Mouse (Mus musculus) left cerebral cortex, postnatal 36 days (tissue): ENCODE data around the gene Stim1. TPM values are rescaled to one million over a fixed set of nuclear protein-coding genes. Genes with fewer than 3 reads are reported as not detected.
A peak's percentile ranks its signal among the peaks of the same experiment; 100 is the strongest.

Source experiments
- DNase-seq, 2 experiments: peaks; one replicate each; pipeline ENCODE4 v3.0.0; 2021 to 2022; ENCODE audit warnings: low spot score in 2 of 2, mixed read lengths in 1 of 2
- intact Hi-C: fragments of 180-260 bp; cut with DNase I; formaldehyde crosslinking; loops from one replicate; pipeline ENCODE4 v1.15.1; 2025
- total RNA-seq, 2 experiments: library from RNA; stranded (reverse); gene quantifications; 2 replicates each; pipeline ENCODE4 v1.2.3; 2021

The Stim1 gene
- 10 to 100 TPM; 88.5 to 92.8 TPM for total RNA-seq

DNA sequence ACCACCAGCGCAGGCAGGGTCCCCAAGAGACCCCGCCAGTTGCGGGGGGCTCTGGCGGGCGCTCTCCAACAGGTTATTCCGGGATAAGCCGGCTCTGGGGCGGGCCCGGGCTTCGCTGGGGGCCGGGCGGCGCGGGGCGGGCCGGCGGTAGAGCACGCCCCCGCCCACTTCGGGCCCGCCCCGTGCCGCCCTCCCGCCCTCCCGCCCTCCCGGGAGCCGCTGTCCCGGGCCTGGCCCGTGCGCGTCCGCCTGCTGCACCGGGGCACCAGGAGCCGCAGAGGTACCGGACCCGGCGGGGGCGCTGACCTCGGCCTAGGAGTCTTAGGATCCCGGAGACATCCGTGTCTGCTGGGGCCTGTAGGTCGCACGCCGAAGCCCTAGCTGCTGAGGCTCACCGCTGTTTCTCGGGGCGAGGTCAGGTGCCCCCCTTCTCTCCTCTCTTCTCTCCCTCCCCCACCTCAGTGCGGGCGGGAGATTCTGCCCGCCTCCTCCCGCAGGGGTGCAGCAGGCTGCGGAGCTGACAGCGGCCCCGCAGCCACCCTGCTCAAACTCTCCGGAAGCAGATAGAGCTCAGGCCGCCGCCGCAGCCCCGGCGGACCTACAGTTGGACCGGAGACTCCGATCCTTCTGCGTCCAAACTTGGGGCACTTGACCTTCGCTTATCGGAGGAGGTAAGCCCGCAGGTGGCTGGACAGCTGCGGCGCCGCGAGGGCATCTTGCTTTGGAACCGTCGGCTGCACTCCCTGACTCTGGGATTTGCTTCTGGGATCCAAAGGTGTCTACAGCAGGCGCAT is at the start of gene Stim1:
TSS of gene Stim1 (plus strand) at position 206 of the 794 bp plus-strand sequence.
- intact Hi-C loops = loop anchor here (2.0 to 10.0 kb wide), 2 partner anchors 87 to 149 kb away; no protein-coding TSS in a partner anchor
- DNase-seq = peak; percentile 57 to 64

DNA sequence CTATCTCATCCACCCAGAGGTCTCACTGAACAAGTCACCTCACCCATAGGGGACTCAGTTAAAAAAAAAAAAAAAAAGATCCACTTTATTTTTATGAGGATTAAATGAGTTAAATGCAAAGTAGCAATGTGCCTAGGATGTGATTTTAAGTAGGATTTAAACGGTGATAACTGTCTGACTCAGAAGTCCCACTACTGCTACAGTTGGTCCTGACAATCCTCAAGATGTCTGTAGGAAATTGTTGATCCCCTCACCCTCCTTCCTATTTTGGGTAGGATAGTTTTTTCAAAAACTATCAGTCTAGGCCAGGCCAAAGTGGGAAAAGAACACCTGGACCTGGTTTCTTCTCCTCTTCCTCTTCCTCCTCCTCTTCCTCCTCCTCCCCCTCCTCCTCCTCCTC is 45.7 kb upstream of the Stim1 start:
- intact Hi-C loops = no loop called here
- DNase-seq = no peak

DNA sequence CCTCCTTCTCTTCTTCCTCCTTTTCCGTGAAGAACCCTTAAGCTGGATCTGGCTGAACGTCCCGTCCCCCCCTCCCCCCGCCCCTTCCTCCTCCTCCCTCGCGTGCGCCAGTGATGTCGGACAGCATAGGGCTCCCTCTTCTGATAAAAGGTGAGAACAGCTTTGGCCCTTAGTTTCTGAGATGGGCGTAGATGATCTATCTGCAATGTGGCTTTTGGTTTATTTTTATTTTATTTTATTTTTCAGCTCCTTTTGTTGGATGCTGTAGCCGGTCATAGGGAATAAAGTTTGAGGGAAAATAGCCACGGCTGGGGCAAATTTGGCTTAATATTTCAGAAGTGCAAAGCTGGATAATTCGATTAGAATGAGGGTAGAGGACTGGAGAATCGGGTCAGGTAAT is 45.3 kb upstream of the Stim1 start:
- intact Hi-C loops = no loop called here
- no peak for DNase-seq

DNA sequence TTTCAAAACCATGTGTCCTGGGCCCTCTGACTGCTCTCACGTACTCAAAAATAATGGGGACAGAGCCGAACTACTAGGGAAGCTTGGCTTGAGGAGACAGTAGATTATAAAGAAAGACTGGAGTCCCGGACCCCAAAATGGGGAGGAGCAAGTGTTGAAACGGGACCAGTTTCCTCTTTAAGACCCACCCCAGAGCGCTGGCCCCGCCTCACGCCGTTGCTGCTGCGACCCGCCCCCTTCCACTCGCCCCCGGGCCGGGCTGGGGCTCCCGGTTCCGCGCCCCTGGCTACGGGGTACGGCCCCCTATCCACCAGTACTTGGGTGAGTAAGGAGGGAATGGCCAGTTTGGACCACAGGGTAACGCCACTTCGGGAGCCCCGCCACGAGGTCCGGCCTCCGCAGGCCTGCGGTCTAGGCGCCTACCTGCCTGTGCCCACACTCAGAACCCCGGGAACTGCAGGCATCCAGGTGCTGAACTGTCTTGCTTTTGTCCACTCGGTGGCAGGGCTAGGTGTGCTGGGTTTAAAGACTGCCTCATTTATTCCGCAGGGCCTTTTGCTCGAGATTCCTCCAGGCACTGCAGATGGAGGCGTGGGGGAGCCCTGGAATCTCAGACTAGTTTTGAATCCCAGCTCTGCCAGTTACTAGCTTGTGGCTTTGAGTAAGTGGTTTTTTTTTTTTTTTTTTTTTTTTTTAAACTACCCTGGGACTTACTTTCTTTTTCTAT is 44.6 kb upstream of the Stim1 start:
- DNase-seq = peak; percentile 63 to 68
- intact Hi-C loops = no loop called here

DNA sequence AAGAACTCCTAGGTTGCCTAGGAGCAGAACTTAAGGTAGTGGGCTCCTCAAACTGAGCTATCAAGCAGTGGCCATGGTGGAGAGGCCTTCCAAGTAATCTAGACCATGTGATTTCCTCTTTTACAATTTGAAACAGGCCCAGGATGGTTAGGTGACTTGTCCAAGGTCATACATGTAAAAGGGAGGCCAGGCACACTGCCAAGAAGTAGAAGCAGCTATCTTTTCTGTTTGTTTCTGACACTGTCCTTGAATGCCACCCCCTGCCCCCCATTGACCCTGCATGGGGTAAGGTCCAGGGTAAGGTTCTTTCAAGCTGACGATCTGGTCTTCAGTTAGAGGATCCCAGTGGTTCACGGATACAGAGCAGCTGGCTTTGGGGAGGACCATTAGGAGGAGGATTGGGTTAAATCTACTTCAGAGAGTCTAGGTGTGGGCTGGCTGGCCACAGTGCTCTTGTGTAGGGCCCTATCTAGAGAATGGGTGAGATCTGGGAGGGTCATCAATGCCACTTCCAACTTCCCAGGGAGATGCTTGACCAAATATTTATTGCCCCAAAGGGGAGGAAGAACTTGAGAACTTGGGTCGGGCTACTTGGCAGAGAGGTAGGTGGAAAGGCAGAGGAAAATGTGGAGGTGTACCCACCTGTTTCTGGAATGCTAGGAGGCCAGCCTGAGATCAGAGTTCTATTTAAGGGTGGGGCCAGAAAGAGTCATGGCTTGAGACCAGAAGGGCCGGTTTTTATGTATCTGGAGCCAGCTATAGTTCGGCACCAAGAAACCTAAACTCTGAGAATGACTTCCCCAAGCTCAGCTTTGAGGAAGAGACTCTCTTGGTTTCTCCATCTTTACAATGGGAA is 43.5 kb upstream of the Stim1 start:
- intact Hi-C loops = no loop called here
- no peak for DNase-seq

DNA sequence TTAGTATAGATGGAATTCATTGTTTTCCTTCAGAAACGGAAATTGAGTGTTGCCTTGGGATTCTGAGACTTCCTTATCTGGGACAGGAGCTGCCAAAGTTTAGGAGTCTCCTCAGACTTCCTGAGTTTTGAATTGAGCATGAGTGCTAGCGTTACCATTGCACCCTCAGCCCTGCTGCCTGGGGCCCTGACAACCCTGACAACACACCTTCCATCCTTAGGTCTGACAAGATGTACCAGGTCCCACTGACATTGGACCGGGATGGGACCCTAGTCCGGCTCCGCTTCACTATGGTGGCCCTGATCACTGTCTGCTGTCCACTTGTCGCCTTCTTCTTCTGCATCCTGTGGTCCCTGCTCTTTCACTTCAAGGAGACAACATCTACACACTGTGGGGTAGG is 41.6 kb upstream of the Stim1 start:
- intact Hi-C loops = no loop called here
- no peak for DNase-seq

DNA sequence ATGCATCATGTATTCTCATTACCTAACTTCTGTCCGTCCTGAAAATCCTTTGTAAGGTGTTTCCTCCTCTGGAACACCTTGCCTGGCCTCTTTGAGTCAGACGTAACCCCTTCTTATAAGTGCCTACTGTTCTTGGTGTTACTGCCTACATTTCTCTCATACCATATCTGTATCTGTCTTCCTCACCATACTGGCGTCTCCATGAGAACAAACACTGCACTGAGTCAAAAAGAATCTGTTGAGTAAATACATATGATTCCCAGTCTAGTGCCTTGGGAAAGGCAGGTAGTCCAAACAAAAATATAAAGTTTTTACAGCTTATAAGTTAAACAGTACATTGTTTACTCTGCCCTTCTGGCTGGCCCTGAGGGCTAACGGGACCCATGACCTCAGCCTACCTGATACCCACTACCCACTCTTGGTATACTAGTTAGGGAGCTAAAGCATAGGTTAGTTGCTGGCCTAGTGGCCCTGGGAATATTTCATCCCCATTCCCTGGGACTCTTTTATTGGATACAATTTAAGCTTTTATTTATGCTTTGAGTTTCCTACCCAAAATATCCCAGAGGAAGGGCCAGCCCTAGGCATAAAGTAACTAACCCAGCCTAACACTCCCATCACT is 39.4 kb upstream of the Stim1 start:
- intact Hi-C loops = no loop called here
- DNase-seq = no peak

DNA sequence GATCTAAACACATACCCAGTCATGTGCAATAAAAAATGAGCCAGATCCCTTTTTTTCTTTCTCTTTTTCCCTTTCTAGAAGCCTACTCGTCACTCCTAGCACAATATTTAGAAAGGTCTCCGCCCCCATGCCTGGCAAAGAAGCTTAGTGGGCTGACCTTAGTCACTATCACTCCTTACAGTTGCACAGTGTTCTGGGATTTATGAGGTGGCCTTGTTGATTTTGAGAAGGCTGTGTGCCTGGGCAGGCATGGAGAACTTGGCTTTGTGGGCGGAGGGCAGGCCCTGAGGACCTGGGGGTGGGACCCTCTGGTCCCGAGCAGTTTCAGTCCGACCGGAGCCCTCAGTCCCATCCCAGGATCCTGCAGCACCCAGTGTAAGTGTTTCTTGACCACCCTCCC is 37.8 kb upstream of the Stim1 start:
- intact Hi-C loops = no loop called here
- no peak for DNase-seq

DNA sequence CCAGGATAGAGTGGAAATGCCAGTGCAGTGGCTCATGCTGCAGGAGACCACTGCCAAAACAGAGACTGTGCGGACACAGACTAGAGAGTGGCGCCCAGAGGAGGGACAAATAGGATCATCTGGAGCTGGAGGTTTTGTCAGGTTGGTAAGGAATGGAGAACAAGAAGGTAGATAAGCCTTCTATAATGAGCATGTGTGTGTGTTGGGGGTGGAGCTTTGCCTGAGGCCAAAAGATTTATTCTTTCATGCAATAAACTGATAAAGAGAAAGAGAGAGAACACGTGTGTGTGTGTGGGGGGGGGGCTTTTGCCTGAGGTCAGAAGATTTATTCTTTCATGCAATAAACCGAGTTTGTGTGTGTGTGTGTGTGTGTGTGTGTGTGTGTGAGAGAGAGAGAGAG is 34.5 kb upstream of the Stim1 start:
- no peak for DNase-seq
- intact Hi-C loops = no loop called here

DNA sequence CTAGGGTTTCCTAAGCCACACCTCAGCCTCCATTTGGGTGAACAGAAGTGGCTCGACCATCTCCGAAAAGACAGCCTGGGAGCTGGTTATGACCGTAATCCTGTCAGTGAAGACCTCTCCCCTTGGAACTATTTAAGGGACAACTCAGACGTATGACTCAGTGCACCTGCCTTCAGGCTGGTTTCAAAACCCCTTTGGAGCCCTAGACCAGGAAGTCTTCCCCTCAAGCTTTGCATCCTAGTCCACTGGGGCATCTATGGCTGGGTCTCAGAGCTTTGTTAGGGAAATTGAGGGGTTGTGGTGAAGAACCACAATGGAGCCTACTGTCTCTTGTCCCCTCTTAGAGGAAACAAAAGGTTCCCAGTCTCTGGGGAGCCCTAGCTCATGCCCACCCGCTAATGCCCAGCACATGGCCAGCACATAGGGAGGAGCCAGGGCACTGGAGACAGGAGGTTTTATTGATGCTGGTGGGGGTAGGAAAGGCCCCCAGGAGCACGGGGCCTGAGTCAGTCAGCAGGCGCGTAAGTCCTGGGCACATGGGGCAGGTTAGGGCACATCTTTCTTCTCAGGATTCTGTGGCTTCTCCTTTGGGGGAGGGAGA is 28.8 kb upstream of the Stim1 start:
- DNase-seq = no peak

DNA sequence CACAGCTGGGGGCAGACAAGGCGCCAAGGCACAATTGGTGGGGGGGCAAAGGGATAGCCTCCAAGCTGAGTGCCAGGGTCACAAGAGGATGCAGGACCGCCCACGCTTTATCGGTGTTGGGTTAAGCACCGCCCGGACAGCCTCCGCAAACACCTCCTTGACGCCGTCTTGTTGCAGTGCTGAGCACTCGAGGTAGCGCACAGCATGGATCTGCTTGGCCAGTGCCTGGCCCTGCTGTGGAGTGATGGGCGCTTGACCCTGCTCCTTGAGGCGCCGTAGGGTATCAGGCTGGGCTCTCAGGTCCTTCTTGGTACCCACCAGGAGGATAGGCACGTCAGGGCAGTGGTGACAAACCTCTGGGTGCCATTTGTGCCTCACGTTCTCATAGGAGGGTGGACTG is 28.0 kb upstream of the Stim1 start:
- intact Hi-C loops = no loop called here
- DNase-seq = no peak

More for the DNA sequence above, 28.8 kb upstream of the Stim1 start:
- intact Hi-C loops = no loop called here

DNA sequence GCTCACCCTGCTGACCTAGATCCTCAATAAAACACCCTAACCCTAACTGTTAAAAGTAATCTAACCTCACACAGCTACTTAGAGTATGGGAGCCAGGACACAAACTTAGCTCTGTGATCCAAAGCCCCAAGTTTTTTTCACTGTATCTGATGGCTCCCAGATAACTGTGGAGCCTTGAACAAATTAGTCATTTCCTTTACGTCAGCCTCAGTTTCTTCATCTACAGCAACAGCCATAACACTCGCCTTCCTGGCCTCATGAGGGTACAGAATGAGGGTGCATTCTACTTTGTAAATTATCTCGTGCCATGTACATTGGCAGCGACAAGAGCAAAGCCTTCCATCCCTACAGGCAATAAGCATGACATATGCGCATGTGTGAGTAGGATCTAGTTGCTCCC is 25.2 kb upstream of the Stim1 start:
- no peak for DNase-seq
- intact Hi-C loops = no loop called here

DNA sequence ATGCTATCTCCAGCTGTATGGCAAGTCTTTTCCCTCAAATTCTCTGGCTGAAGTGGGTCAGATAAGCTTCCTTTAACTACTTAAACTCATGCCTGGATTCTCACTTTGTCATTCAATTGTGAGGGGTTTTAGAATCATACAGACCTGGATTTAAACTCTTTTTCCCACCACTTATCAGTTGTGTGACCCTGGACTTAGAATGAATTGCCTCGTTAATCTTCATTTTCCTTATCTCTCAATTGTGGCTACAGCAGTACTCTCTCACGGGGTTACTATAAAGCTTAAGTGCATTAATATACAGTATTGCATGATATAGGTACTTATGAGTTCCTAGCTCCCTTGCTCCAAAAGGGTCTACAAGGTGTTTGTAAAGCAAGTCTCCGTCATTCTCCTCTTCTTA is 24.7 kb upstream of the Stim1 start:
- intact Hi-C loops = no loop called here
- no peak for DNase-seq

DNA sequence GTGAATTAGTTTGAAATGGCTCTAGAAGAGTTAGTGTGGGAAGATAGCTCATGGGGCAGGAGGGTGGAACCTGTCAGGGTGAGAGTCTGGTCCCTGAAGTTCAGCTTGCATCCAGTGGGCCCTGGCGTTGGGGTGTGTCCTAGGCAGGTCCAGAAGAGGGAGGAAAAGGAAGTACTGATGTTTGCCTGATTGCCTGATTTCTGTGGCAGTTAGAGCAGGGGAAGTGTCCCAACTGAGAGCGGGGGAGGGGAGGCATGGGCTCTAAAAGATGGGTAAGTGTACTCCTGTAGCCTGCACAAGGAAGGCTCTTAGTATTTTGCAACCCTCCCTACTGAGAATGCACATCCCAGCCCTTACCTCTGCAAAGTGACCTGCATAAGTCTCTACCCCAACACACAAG is 23.7 kb upstream of the Stim1 start:
- intact Hi-C loops = no loop called here
- DNase-seq = no peak

DNA sequence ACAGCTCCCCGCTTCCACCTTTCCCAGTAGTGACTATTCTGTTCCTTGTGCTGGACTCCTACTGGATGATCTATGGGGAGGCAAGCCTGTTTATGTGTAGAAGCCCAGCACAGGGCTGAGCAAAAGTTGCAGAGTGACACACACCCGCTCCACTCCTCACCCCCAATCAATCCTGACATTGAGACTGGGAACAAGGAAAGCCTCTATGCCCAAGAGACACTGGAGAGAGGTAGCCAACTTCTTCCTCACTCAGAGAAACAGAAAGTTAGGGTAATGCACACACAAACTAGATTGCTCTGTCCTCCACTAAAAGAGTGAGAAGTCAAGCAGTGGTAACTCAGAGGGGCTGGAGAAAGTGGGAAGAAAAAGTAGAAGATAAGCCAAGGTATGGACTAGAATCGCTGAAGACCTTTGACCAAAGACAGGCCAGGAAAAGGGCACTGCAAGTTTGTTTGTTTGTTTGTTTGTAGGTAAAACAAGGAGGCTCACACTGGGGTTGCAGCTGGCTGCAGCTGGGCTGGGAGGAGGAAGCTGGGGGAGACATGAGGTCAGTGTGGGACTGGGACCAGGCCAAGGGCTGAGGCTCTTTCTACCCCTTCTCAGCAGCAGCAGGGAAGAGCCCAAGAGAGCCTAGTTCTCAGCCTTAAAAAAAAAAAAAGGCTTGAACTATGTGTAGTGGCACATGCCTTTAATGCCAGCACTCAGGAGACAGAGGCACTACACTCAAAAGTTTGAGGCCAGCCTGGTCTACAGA is 22.6 kb upstream of the Stim1 start:
- no peak for DNase-seq
- intact Hi-C loops = loop anchor here (5.0 kb wide), 1 partner anchor 33 kb away; the partner anchor contains the start of genes Nup98 and Pgap2

DNA sequence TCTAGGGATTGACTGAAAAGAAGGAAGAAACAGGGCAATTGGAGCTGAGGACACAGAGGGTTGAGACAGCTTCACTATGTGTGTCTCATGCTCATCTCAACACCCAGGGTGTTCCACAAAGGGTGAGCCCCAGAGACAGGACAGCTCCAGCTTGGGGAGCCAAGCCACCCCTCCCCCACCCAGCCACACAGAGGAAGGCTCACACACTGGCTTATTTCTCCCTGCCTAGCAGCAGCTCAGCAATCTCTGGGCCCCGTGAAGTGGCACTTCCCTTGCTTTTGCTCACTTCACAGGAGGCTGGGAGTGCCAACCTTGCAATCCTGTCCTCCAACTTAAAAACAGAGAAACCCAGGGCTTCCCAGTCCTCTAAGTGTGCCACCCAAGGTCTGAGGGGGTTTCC is 21.8 kb upstream of the Stim1 start:
- DNase-seq = no peak
- intact Hi-C loops = loop anchor here (5.0 kb wide), 1 partner anchor 33 kb away; the partner anchor contains the start of genes Nup98 and Pgap2

DNA sequence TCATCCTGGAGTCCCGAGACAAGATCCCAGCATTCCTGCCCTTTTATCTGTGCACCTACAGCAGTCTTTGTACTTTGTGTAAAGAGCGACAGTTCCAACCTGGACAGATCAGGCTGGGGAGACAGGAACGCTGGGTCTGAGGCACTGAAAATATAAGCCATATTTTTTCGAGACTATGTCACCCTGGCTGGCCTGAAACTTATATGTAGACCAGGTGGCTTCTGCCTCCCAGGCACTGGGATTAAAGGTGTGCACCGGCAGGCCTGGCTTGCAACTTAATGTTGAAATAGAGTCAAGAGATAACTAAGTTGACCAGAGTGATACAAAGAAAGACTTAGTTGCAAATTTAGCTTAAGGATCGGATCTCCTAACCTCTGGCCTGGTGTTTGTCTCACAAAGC is 21.3 kb upstream of the Stim1 start:
- intact Hi-C loops = loop anchor here (5.0 kb wide), 1 partner anchor 34 kb away; the partner anchor contains the start of genes Nup98 and Pgap2
- no peak for DNase-seq
